Mouse (Mus musculus) T-helper 17 cell (primary cell): ENCODE data around the gene Axdnd1.

Experiments used
- in situ Hi-C, 2 experiments: fragments of 300-600 bp; cut with MboI, MseI; formaldehyde crosslinking; loops; 1 replicate in 1 of 2; 2 replicates in 1 of 2; pipeline ENCODE4 v1.15.1; 2025; ENCODE audit warnings: high pct_unique_total_duplicates in 2 of 2

Gene Axdnd1

GRCm38 (mm10) chr1:156437016-156437708 is 16.2 kb upstream of the Axdnd1 start:
- in situ Hi-C loops: no loop called here

DNA sequence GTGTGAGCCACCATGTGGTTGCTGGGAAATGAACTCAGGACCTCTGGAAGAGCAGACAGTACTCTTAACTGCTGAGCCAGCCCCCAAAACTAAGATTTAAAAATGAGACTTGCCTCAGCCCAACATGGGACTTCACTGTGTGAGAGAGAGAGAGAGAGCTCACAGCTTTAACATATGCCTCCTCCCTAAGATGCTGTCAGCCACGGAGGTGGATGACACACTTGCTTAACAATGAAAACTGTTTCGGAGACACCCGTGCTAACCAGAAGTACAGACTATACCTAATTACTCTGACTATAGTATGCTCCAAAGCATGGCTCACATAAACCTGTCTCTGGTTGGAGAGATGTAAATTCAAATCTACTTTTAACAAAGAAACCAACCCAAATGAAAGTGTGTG is 12.5 kb upstream of the Axdnd1 start:
- in situ Hi-C loops: no loop called here

DNA sequence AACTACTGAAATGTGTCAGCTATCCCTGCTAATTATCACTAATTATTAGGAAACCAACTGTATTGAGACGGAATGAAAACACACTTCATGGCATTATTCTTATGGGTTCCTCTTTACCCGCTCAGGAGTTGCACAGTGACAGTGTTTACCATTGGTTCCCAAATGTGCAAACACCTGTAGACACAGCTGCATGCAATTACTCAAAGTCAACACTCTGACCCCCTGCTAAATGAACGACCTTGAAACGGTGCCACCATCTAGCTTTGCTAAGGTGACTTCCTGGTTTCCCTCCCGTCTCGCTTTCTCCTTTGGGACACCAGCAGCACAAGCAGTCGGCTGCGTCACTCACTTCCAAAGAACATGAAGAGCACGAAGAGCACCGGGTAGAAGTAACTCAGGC is 11.5 kb upstream of the Axdnd1 start:
- in situ Hi-C loops: no loop called here

DNA sequence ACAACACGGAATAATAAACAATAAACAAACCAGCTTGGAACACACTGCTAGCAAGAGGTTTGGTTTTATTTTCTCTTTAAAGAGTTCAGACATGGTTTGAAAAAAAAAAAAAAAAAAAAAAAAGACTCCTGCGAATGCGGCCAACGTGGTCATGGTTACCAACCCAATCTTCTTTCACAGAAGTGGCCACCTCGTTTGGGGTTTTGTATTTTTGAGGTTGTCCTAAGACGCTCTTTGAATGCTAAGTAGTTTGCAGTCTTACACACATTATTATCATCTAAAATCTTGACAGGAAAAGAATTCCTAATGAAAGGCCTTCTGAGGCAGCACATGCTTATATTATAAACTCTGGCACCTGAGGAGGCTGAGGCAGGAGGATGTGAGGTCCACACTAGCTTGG is 7.5 kb upstream of the Axdnd1 start:
- in situ Hi-C loops: no loop called here

DNA sequence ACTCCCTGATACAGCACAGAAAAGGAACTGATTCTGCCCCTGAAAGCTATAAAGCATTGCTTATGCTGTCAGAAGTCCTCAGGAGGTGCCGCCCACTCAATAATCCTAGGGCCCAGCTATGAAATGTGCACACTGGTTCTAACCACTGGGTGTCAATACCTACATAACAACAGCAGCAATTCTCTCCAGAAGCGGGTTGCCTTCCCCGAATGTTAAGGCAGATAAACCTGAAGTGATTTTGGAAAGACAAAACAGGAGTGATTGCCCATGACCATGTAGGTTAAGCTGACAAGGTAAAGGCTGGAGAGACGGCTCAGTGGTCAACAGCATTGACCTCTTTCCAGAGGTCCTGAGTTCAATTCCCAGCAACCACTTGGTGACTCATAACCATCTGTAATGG is 4.8 kb upstream of the Axdnd1 start:
- in situ Hi-C loops: no loop called here

DNA sequence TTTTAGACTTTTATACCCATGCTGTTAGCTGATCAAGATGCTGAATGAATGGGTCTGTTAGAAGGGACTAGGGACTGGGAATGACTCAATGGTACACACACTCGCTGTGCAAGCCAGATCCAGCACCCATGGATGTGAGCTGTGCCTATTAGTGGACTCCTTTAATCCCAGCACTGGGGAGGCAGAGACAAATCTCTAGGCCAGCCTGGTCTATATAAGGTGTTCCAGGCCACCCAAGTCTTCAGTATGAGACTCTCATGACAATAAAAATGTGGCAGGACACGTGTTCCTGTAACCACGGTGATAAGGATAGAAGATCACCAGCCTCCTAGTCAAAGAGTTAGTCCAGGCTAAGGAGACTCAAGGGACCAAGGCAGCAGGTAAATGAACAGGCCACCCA is 3.1 kb upstream of the Axdnd1 start:
- in situ Hi-C loops: loop anchor here in 1 of 2 experiments (5.0 kb wide), 1 partner anchor 208 kb away; no protein-coding TSS in a partner anchor

DNA sequence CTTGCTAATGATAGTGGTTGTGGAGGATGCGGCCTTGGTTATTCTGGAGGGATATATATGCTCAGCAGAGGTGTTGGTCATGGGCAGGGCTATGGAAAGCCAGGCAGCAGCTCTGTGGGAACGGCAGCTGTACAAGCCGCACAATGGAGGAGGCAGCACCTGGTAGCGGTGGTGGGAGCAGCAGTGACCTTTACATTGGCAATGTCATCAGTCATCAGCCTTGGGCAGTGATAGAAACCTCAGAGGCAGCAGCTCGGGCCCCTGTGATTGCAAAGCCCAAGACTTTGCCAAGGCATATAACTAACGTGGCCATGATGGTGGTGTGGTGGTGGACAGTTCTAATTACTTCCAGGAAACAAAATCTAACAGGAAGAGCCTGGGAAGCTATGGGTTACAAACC is 2.5 kb upstream of the Axdnd1 start:
- in situ Hi-C loops: loop anchor here in 1 of 2 experiments (5.0 kb wide), 1 partner anchor 209 kb away; no protein-coding TSS in a partner anchor

- in situ Hi-C loops: loop anchor here in 1 of 2 experiments (5.0 kb wide), 1 partner anchor 209 kb away; no protein-coding TSS in a partner anchor
These were observed 1.9 kb upstream of the Axdnd1 start for GRCm38 (mm10) chr1:156422856-156423255.

DNA sequence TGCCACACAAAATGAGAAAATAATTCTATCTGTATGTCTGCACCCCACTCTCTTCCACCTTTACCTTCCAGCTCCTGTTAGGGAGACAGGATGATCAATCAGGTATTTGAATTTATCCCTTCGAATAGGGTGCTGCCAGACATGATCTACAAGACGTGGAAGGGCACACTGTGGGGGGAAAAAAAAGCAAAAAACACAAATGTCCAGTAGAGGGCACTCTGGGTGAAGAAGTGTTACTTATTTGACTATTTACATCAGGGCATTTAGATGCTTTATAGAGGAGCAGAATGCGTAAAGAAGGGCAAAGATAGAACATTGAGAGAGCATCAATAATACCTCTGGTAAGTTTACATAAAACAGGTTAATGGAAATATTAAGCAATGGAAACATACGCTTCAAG is 2.8 kb downstream of the Axdnd1 start:
- in situ Hi-C loops: loop anchor here in 1 of 2 experiments (5.0 kb wide), 1 partner anchor 64 kb away; no protein-coding TSS in a partner anchor

DNA sequence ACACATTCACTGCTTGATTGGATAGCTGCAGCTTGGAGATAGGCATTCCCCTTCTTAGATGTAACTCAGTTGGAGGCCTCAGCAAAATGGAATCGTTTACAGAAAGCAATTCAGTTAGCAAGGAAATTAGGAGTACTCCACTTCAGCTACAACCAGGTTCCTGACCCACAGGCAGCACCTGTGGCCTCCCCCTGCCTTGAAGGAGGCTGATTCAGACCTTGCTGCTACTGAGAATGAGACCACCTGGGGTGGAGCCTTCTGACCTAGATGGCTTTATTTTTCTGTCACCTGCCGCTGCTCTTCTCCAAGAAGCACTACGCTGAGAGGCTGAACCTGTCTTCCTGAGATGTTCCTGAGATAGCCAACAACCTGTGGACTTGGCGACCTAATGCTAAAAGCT is 12.4 kb downstream of the Axdnd1 start:
- in situ Hi-C loops: loop anchor here in 1 of 2 experiments (10.0 kb wide), 1 partner anchor 294 kb away; no protein-coding TSS in a partner anchor

- in situ Hi-C loops: loop anchor here in 1 of 2 experiments (10.0 kb wide), 1 partner anchor 293 kb away; no protein-coding TSS in a partner anchor
These were observed 13.0 kb downstream of the Axdnd1 start for GRCm38 (mm10) chr1:156408004-156408403.

GRCm38 (mm10) chr1:156403251-156403650 is 17.7 kb downstream of the Axdnd1 start:
- in situ Hi-C loops: loop anchor here in 1 of 2 experiments (10.0 kb wide), 1 partner anchor 288 kb away; no protein-coding TSS in a partner anchor

- in situ Hi-C loops: loop anchor here in 1 of 2 experiments (10.0 kb wide), 1 partner anchor 288 kb away; no protein-coding TSS in a partner anchor
These were observed 18.5 kb downstream of the Axdnd1 start for GRCm38 (mm10) chr1:156402491-156402890.

DNA sequence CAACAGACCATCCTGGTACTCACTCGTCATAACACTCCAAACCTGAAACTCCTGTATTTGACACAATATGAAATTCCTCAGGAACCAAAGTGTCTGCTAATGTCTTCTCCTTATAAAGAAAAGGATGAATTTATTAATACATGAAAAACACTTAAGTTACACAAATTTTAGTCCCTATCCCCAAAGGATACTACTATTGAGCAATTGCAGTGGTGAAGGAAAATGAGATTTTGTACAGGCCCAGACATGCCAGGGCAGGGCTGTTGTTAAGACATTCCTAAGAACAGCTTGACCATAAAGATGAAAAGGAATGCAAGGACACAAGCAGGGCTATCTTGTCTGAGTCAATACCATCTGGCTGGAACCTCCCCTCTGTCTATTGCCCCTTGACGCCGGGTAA is 20.8 kb downstream of the Axdnd1 start:
- in situ Hi-C loops: loop anchor here in 1 of 2 experiments (10.0 kb wide), 1 partner anchor 285 kb away; no protein-coding TSS in a partner anchor

DNA sequence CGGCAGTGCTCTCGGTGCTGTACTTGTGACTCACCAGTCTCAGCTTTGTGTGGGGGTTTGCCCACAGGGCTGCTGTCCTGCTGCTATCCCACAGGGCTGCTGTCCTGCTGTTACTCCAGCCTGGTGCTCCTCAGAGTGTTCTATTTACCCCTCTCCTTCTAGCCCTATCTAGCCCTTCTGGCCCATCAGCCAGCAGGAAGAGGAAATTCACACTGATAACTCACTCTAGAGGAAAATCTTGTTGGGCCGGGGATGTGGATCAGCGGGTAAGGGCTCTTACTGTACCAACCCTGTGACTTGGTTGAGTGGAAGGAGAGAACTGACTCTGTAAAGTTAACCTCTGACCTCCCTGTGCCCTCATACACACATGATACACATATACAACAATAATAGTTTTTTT is 27.8 kb downstream of the Axdnd1 start:
- in situ Hi-C loops: no loop called here

DNA sequence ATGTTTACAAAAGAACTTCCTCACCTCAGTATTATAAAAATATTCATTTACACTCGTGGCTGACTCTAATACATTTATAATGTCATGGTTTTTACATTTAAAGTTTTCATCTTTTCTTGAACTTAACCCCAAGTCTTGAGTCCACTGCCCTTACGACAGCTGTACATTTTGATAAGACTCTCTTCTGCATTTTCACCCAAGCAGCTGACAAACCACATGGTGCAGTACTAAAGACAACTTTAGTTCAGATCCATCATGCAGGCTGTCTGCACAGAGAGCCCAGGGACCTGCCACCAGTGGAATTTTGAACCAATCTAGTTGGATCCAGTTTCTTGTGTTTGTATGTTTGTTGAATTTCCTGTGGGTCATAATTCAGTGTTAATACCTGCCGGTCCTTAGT is 34.1 kb downstream of the Axdnd1 start:
- in situ Hi-C loops: no loop called here

GRCm38 (mm10) chr1:156386232-156386631 is 34.7 kb downstream of the Axdnd1 start:
- in situ Hi-C loops: no loop called here

DNA sequence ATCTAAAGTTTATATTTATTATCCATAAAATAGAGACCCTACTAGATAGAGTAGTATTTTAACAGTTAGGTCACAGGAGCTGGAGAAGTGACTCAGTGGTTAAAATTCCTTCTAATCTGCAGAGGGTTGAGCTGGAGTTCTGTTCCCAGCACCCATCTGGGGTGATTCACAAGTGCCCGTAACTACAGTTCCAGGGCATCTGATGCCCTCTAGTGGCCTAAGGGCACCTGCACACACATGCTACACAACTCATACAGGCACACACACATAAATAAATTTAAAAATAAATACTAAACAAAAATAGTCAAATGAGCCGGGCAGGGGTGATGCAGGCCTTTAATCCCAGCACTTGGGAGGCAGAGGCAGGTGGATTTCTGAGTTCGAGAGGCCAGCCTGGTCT is 39.7 kb downstream of the Axdnd1 start:
- in situ Hi-C loops: no loop called here

DNA sequence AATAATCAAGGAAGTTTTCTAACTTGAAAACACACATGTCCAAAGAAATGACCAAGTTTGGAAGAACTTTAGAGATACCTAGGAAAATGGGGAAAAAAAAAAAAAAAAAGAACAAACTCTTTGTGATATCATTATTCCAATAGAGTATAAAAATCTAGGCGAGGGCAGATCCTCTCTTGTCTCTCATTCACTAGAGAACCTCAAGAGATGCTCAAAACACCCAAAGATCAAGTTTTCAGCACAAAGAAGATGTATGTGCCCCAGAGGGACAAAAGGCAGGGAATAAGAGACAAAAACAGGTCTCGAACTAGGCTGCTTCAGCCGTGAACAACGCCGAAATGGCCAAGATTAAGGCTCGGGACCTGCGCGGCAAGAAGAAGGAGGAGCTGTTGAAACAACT is 55.2 kb downstream of the Axdnd1 start, which contains the start of gene Gm2000:
Gm2000 (plus strand) TSS at position 301 of the 400 bp plus-strand sequence.
- in situ Hi-C loops: no loop called here

GRCm38 (mm10) chr1:156352466-156352865 is 68.5 kb downstream of the Axdnd1 start:
- in situ Hi-C loops: loop anchor here in 1 of 2 experiments (5.0 kb wide), 1 partner anchor 45 kb away; no protein-coding TSS in a partner anchor

DNA sequence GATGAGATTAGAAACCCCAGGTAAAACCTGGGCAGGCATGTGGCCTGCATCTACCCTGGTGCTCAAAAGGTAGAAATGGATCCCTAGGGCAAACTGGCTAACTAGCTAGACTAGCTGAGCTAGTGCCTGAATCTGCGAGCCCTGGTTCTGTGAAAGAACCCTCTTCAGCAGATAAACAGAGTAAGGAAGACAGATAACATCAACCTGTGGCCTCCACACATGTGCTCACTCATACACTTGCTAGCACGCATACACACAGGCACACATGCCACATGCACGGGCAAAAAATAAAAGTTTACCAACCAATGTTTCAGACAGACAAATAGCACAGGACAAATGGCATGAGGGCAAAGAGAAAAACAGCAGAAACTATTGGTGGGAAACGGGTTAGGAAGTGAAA is 70.5 kb downstream of the Axdnd1 start:
- in situ Hi-C loops: loop anchor here in 1 of 2 experiments (5.0 kb wide), 1 partner anchor 47 kb away; no protein-coding TSS in a partner anchor

DNA sequence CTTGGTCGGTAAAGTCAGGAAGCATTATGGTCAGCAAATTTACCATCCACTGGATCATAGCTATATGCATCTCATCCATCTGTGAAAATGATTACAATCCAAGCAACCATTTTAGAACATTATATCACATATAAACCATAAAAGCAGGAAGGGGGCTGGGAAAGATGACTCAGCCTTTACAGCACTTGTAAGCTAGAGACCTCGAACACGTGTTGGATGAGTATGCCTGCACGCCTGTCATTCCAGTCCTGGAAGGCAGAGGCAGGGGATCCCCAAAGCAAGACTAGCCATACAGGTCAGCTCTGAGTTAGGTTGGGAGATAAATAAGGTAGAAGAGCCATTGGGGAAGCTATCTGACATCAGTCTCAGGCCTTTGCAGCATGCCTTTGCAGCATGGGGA is 71.9 kb downstream of the Axdnd1 start:
- in situ Hi-C loops: no loop called here

DNA sequence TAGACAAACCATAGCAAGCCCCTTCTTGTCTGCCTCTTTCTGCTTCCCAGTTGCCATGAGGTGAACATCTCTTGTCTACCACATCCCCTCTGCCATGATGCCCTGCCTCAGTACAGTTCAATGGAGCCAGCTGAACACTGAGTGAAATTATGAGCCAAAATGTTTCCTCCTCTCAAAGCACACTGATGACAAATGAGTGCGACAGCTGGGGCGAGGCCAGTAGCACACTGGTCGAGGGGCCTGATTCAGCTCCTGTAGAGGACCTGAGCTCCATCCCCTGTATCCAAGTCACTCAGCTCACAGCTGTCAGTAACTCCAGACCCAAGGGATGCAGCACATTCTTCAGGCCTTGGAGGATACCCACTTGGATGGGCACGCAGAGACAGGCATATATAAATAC is 75.3 kb downstream of the Axdnd1 start:
- in situ Hi-C loops: no loop called here
